Mouse (Mus musculus): Measurements from ENCODE around the gene Nubpl. TPM values are rescaled to one million over a fixed set of nuclear protein-coding genes. Genes with fewer than 3 reads are reported as not detected.

Gene Nubpl
- polyA plus RNA-seq, 1 experiment from 2014 or later = 11.2 TPM

DNA sequence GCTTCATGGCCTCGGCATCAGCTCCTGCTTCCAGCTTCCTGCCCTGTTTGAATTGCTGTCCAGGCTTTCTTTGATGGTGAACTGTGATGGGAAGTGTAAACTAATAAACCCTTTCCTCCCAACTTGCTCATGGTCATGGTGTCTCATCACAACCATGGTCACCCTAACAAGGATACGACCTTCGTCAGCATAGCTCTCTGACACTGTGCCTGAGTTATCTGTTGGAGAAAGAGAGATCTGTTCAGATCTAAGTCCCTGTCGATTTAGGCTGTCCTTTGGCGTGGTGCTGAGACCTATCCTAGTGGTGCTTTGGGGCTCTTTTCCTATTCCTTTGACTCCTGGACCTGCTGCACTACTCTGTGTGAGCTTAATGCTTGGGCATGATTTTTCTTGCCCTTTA is 156.6 kb downstream of the Nubpl start:
- Histone ChIP-seq H3K4me3 (replicated peaks) (no peak overlapping the region), H3K9ac (no peak overlapping the region), H3K27me3 (replicated peaks) (no peaks in the 10 kb centered on the region), H3K27ac (no peak overlapping the region), H3K9me3 (no peaks in the 10 kb centered on the region), H3K36me3 (no peaks in the 10 kb centered on the region), H3K4me1 (replicated peaks) (no peaks in the 10 kb centered on the region), H3K4me2 (replicated peaks) (no peak overlapping the region)
- WGBS = 80% methylated on average over 5 of the region's 5 CpGs
- no peak for ATAC-seq

DNA sequence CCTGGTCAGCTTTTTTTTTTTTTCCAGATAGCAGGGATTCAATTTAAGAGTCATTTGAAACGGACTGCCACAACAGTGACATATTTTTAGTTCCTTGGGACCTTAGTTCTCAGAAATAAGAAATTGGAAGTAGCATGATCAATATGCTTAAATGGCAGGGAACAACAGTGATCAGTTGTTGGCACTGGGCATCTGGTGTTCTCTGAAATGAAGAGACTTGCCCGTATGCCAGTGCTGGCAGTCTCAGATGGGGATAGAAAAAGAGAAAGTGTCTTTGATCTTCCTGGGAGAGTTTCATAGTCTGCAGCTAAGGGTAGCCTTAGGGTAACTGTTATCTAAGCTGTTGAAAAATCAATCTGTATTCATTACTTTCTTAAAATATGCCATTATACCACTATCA is 170.6 kb downstream of the Nubpl start:
- Histone ChIP-seq H3K9me3 (no peaks in the 10 kb centered on the region), H3K4me3 (replicated peaks) (no peak overlapping the region), H3K27me3 (replicated peaks) (no peaks in the 10 kb centered on the region), H3K4me1 (replicated peaks) (no peaks in the 10 kb centered on the region), H3K36me3 (no peaks in the 10 kb centered on the region), H3K9ac (no peak overlapping the region), H3K4me2 (replicated peaks) (no peak overlapping the region), H3K27ac (no peak overlapping the region)
- no peak for ATAC-seq
- 78% methylated on average over 2 of the region's 2 CpGs for WGBS

DNA sequence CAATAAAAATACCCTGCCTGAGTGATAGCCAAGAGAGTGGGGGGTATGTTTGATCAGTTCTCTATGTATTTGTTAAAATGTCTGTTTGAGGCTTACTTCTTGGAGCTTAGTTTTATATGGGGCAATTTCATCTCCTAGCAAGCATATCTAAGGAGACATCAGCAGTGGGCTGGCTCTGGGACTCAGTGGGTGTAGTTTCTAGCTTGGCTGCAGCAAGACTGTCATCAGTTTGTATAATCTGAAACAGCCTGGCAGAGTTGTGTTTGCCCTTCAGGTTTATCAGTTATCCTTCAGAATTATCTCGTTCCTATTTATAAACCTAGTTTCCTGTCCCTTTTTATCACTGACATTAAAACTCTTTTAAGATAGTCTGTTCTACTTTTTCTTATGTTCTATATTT is 175.3 kb downstream of the Nubpl start:
- 38% methylated on average over 1 of the region's 1 CpGs for WGBS
- ATAC-seq = no peak
- Histone ChIP-seq H3K9ac (no peak overlapping the region), H3K9me3 (no peaks in the 10 kb centered on the region), H3K27ac (no peak overlapping the region), H3K36me3 (no peaks in the 10 kb centered on the region), H3K4me2 (replicated peaks) (no peak overlapping the region), H3K4me3 (replicated peaks) (no peak overlapping the region), H3K27me3 (replicated peaks) (no peaks in the 10 kb centered on the region), H3K4me1 (replicated peaks) (no peaks in the 10 kb centered on the region)

DNA sequence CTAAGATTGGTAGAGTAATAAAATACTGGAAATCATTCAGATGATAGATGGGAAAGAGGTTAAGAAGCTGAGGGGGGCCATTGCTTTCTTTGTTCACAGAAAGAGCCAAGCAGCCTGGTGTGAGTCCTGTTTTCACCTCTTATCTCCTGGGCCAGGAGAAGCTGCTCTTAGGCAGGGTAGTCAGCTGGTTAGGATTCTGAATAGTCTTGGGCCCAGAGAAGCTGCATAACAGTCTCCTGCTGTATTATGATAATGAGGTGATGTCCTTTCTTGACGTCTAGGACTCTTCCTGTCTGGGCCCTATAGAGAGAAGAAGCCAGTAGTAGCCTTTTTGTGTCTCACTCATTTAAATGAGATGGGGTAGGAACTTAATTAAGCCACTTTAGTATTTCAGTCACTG is 178.8 kb downstream of the Nubpl start:
- Histone ChIP-seq H3K36me3 (no peaks in the 10 kb centered on the region), H3K4me3 (replicated peaks) (no peak overlapping the region), H3K4me2 (replicated peaks) (no peak overlapping the region), H3K4me1 (replicated peaks) (no peaks in the 10 kb centered on the region), H3K27ac (no peak overlapping the region), H3K9ac (no peak overlapping the region), H3K27me3 (replicated peaks) (no peaks in the 10 kb centered on the region), H3K9me3 (no peaks in the 10 kb centered on the region)
- ATAC-seq = no peak
- 34% methylated on average over 1 of the region's 1 CpGs for WGBS

DNA sequence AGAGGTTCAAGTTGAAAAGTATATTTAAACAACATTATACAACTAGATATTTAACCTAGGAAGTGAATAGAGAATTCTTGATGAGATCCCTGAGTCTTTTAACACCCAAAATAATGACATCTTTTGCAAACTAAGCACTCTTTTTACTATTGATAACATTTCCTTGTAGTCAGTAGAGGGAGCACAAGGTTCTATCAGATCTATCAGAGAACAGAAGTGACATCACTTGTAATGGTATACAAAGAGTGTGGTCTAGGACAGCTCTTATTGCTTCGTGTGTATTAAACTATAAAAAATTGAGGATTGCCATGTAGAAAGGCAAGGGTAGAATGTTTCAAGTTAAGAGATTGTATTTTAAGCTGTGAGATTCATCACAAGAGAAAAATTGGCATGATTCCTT is 183.7 kb downstream of the Nubpl start:
- Histone ChIP-seq H3K9me3 (no peaks in the 10 kb centered on the region), H3K4me1 (replicated peaks) (no peaks in the 10 kb centered on the region), H3K4me2 (replicated peaks) (no peak overlapping the region), H3K9ac (no peak overlapping the region), H3K27me3 (replicated peaks) (no peaks in the 10 kb centered on the region), H3K27ac (no peak overlapping the region), H3K4me3 (replicated peaks) (no peak overlapping the region), H3K36me3 (no peaks in the 10 kb centered on the region)
- 59% methylated on average over 1 of the region's 1 CpGs for WGBS
- no peak for ATAC-seq

DNA sequence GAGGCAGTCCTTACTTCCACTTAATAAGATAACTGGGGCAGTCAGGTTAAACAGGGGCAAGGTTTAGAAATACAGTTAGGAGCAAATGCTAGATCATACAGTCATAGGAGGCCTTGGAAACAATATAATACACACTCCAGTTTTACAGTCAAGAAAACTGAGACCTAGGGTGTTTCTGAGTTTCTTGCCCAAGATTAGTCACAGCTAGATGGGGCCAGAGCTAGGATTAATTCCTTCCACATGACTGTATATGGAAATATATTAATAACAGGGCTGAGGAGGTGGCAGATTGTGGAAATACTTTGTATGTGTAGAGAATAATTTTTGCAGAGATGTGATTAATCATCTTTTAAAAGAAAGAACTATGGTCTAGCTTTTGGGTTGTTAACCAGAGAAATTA is 186.9 kb downstream of the Nubpl start:
- Histone ChIP-seq H3K27ac (no peak overlapping the region), H3K9me3 (no peaks in the 10 kb centered on the region), H3K36me3 (no peaks in the 10 kb centered on the region), H3K4me2 (replicated peaks) (no peak overlapping the region), H3K27me3 (replicated peaks) (no peaks in the 10 kb centered on the region), H3K4me3 (replicated peaks) (no peak overlapping the region), H3K9ac (no peak overlapping the region), H3K4me1 (replicated peaks) (peaks cover 7% of the 10 kb centered on the region)
- ATAC-seq = no peak

DNA sequence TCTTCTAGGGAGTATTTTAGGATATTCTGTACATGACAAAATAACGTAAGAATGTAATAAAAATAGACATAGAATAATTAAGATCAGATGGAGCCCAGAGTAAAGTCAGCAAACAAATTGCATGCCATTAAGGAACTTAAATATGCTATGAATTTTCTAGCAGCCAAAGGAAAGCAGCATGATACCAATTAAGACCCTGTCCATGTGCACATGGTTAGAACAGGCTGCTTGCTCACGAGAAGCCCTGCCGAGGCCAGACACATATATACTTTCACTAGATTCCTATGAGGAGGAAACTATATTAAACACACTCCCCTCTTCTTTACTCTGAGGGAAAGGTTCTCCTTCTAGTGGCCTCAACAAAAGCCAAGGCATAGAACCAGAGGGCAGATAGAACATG is 189.3 kb downstream of the Nubpl start:
- Histone ChIP-seq H3K27ac (no peak overlapping the region), H3K27me3 (replicated peaks) (no peaks in the 10 kb centered on the region), H3K9me3 (no peaks in the 10 kb centered on the region), H3K9ac (no peak overlapping the region), H3K4me1 (replicated peaks) (peaks cover 7% of the 10 kb centered on the region), H3K4me3 (replicated peaks) (no peak overlapping the region), H3K4me2 (replicated peaks) (no peak overlapping the region), H3K36me3 (no peaks in the 10 kb centered on the region)
- WGBS = 88% methylated on average over 3 of the region's 3 CpGs
- ATAC-seq = no peak

DNA sequence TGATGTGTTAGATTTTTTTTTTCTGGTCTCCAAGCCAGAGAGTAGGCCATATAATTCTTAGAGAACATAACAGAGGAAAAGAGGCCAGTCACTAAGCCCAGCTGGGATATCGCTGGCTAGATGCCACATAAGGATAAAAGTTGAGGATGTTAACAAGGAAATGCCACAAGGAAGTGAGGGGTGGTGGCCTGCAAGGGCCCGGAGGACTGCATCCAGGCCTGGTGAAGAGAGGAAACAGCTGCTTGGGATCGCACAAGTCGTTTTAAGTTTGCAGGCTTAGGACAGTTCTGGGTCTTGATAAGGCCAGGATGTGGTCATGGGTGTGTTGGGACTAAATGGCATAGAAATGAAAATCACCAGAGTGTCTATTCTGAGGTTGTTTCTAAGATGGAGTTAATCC is 191.0 kb downstream of the Nubpl start:
- no peak overlapping the region for H3K4me2 ChIP-seq (replicated peaks)
- no peak overlapping the region for H3K27ac ChIP-seq
- no peaks in the 10 kb centered on the region for H3K9me3 ChIP-seq
- no peak for ATAC-seq
- H3K9ac ChIP-seq = no peak overlapping the region
- peaks cover 7% of the 10 kb centered on the region for H3K4me1 ChIP-seq (replicated peaks)
- no peak overlapping the region for H3K4me3 ChIP-seq (replicated peaks)
- no peaks in the 10 kb centered on the region for H3K36me3 ChIP-seq
- 39% methylated on average over 4 of the region's 4 CpGs for WGBS
- H3K27me3 ChIP-seq (replicated peaks) = no peaks in the 10 kb centered on the region

DNA sequence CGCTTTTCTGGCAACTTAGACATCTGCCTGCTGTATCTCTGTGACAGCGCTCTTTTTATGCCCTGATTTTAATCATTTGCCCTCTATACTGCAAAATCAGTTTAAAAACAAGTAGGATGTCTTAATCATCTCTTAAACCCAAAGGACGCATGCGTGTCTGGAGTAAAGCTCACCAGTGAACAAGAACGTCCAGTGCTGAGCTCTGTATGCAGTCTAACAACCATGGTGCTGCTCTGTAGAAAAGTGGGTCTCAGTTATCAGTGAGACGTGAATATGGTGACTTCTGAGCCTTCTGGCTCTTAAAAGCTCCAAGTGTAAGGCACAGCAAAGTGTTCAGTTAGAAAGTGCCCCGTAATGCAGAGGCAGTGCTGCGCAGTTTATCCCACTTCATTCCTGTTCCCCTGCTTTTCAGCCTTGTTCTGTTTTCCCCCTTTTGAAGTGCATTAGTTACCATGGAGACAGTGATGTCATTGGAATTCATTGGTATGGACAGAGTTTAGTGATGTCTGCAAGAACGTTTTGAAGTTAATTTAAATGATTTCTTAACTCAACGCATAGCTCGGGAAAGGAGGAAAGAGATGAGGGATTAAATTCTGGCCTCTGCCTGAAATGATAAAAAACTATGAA is 191.5 kb downstream of the Nubpl start:
- H3K27ac ChIP-seq = no peak overlapping the region
- ATAC-seq = no peak
- no peaks in the 10 kb centered on the region for H3K9me3 ChIP-seq
- H3K4me2 ChIP-seq (replicated peaks) = no peak overlapping the region
- H3K9ac ChIP-seq = no peak overlapping the region
- H3K36me3 ChIP-seq = no peaks in the 10 kb centered on the region
- WGBS = 57% methylated on average over 11 of the region's 11 CpGs
- peaks cover 7% of the 10 kb centered on the region for H3K4me1 ChIP-seq (replicated peaks)
- H3K27me3 ChIP-seq (replicated peaks) = no peaks in the 10 kb centered on the region
- no peak overlapping the region for H3K4me3 ChIP-seq (replicated peaks)

DNA sequence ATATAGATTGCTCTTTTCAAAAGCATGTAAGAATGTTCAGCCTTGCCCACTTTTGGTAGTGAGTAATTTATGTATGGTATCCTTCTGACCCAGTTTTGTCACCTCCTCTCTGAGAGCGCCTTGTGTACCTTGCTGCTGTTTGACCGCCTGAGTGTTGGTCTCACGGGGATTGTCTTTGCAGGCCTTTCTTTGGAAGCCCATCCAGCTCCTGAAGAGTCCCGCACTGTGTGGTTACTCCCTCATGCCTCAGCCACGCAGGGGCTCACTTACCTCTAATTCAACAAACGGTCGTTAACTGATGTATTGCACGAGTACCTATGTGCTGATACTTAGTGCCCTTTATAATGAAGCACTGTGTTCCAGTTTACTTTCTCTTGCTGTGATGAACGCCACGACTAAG is 192.1 kb downstream of the Nubpl start:
- no peaks in the 10 kb centered on the region for H3K9me3 ChIP-seq
- WGBS = 67% methylated on average over 10 of the region's 10 CpGs
- H3K27ac ChIP-seq = no peak overlapping the region
- no peak overlapping the region for H3K4me2 ChIP-seq (replicated peaks)
- H3K36me3 ChIP-seq = no peaks in the 10 kb centered on the region
- no peak overlapping the region for H3K4me3 ChIP-seq (replicated peaks)
- H3K4me1 ChIP-seq (replicated peaks) = peaks cover 7% of the 10 kb centered on the region
- no peak overlapping the region for H3K9ac ChIP-seq
- H3K27me3 ChIP-seq (replicated peaks) = no peaks in the 10 kb centered on the region
- no peak for ATAC-seq

DNA sequence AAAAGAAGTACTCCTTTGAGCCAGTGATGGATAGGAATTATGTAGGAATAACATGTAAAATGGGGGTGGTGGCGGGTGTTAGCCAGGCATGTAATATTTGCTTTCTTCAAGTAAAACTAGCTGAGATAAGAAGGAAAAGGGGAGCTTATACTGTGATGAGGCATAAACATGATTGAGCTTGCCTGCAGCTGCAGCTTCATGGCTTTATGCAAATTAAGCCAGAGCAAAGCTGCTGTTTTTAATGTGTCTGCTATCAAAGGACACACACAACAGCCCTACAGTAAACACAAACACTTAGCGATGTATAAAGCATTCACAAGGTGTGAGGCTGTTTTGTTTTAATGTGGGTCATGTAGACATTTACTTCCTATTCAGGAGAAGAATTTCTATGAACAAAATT is 196.4 kb downstream of the Nubpl start:
- Histone ChIP-seq H3K9me3 (no peaks in the 10 kb centered on the region), H3K4me1 (replicated peaks) (peaks cover 2% of the 10 kb centered on the region), H3K4me2 (replicated peaks) (no peak overlapping the region), H3K27me3 (replicated peaks) (no peaks in the 10 kb centered on the region), H3K27ac (no peak overlapping the region), H3K36me3 (no peaks in the 10 kb centered on the region), H3K9ac (no peak overlapping the region), H3K4me3 (replicated peaks) (no peak overlapping the region)
- WGBS = 87% methylated on average over 2 of the region's 2 CpGs
- ATAC-seq = no peak

DNA sequence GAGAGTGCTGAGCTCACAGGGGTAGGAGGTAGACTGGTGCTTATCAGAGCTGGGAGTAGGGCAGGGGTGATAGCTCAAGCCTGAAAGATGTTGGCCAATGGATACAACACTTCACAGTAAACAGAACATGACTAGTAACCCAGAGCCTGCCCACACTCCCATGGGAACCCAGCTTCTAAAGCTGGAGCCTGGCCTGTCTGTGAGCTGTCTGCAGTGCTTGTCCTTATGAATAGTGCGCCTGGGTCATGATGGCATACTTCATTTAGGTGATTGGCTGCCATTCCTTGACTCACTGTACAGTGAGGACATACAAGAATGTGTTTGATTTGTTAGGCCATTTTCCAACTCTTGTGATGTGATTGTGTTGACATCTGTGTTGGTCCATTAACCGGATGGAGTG is 200.5 kb downstream of the Nubpl start:
- 91% methylated on average over 2 of the region's 2 CpGs for WGBS
- Histone ChIP-seq H3K4me1 (replicated peaks) (no peaks in the 10 kb centered on the region), H3K36me3 (no peaks in the 10 kb centered on the region), H3K4me2 (replicated peaks) (no peak overlapping the region), H3K9me3 (no peaks in the 10 kb centered on the region), H3K4me3 (replicated peaks) (no peak overlapping the region), H3K27ac (no peak overlapping the region), H3K9ac (no peak overlapping the region), H3K27me3 (replicated peaks) (no peaks in the 10 kb centered on the region)
- no peak for ATAC-seq

DNA sequence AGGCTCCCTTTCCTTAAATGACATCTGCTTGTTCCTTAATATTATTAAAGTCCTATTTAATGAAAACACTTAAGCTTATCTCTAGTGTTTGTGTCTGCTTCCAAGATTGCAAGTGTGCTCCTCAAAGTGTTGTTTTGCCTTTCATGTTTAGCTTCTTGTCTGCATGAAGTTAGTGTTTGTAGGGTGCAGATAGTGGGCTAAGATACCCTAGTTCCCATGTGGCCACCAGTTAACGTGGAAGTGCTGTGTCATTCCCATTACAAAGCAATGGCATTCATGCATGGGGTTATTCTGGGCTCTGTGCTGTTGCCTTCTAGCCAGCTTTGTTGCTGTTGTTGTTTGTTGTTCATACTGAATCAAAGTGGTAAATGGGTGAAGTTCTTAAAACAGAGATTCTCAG is 201.1 kb downstream of the Nubpl start:
- WGBS = 75% methylated on average over 1 of the region's 1 CpGs
- no peak overlapping the region for H3K4me3 ChIP-seq (replicated peaks)
- no peaks in the 10 kb centered on the region for H3K4me1 ChIP-seq (replicated peaks)
- H3K9ac ChIP-seq = no peak overlapping the region
- no peaks in the 10 kb centered on the region for H3K9me3 ChIP-seq
- H3K4me2 ChIP-seq (replicated peaks) = no peak overlapping the region
- no peak for ATAC-seq
- H3K36me3 ChIP-seq = no peaks in the 10 kb centered on the region
- no peak overlapping the region for H3K27ac ChIP-seq
- no peaks in the 10 kb centered on the region for H3K27me3 ChIP-seq (replicated peaks)
